Mouse (Mus musculus) left cerebral cortex, adult 8-10 months (tissue): Measurements from ENCODE around the gene Vmn1r34. TPM values are rescaled to one million over a fixed set of nuclear protein-coding genes. Genes with fewer than 3 reads are reported as not detected.
"Not testable (repeated sequence)": the region's sequence is repeated elsewhere in the genome, so short reads cannot be mapped to it uniquely, and the experiment has no call there.

Experiments used
- DNase-seq, 2 experiments: peaks; one replicate each; pipeline ENCODE4 v3.0.0; 2022; ENCODE audit warnings: low spot score in 2 of 2
- total RNA-seq, 4 experiments: library from RNA; stranded (reverse); gene quantifications; 2 replicates each; pipeline ENCODE4 v1.2.4; 2022

The Vmn1r34 gene
- total RNA-seq: not detected

- DNase-seq: no peak
These were observed at the start of gene Vmn1r34 for GRCm38 (mm10) chr6:66643779-66644178. Vmn1r34 (minus strand) TSS chr6:66643879.

- no peak for DNase-seq
These were observed 42.1 kb upstream of the Vmn1r34 start, which contains the start of gene Vmn1r35 for GRCm38 (mm10) chr6:66685806-66686205. Vmn1r35 (minus strand) TSS chr6:66685906.

- not testable (repeated sequence) for DNase-seq
These were observed 25.5 kb downstream of the Vmn1r34 start, which contains the start of gene Vmn1r33 for GRCm38 (mm10) chr6:66618182-66618581. Vmn1r33 (minus strand) TSS chr6:66618282.

- no peak for DNase-seq
These were observed 47.9 kb downstream of the Vmn1r34 start for GRCm38 (mm10) chr6:66595804-66596203.

Other genes with a start within 250 kb of the Vmn1r34 start
- 10 to 100 TPM in 2 of 4 experiments, 1 to 10 TPM in 2; 8.6 to 10.8 (median 9.5) TPM for gene Mad2l1, start 108.5 kb downstream of the Vmn1r34 start, total RNA-seq
- not detected for gene Vmn1r32, start 83.8 kb downstream of the Vmn1r34 start, total RNA-seq
- gene Vmn1r33, start 25.6 kb downstream of the Vmn1r34 start, total RNA-seq: not detected
- gene Vmn1r35, start 42.0 kb upstream of the Vmn1r34 start, total RNA-seq: not detected
- not detected for gene Vmn1r36, start 75.3 kb upstream of the Vmn1r34 start, total RNA-seq
- not detected for gene Vmn1r37, start 85.5 kb upstream of the Vmn1r34 start, total RNA-seq
- not detected for gene Vmn1r38, start 138.7 kb upstream of the Vmn1r34 start, total RNA-seq
- not detected for gene Vmn1r39, start 166.7 kb upstream of the Vmn1r34 start, total RNA-seq